Mouse (Mus musculus) embryo, embryonic 9.5 days (tissue): ENCODE results near the gene AC124502.3.
"Not testable (repeated sequence)": the region's sequence is repeated elsewhere in the genome, so short reads cannot be mapped to it uniquely, and the experiment has no call there.

ENCODE experiments used
- DNase-seq: peaks from one replicate; pipeline ENCODE4 v3.0.0-alpha.2; 2017; ENCODE audit errors: extremely low spot score

Gene AC124502.3

GRCm38 (mm10) chr19:5083961-5084833 lies 45.5 kb downstream of the AC124502.3 start:
- DNase-seq = no peak

DNA sequence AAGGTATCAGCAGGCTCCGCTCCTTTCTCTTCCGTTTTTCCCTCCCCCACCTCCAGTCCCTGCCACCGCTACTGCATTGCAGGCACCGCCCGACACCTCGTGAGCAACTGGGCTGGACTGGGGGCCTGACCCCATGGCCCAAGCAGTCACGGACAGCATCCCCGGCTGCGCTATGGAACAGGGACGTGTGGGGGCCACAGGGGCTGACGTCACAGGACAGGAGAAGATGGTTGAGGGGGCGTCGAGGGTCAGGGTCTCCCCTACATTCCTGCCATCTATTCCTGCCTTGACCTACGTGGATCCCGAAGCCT lies 46.1 kb downstream of the AC124502.3 start:
- DNase-seq = no peak

- no peak for DNase-seq
Observed at GRCm38 (mm10) chr19:5085145-5085863, 46.6 kb downstream of the AC124502.3 start, which contains the start of gene Tmem151a. TSS of gene Tmem151a (minus strand) at chr19:5085531.

DNA sequence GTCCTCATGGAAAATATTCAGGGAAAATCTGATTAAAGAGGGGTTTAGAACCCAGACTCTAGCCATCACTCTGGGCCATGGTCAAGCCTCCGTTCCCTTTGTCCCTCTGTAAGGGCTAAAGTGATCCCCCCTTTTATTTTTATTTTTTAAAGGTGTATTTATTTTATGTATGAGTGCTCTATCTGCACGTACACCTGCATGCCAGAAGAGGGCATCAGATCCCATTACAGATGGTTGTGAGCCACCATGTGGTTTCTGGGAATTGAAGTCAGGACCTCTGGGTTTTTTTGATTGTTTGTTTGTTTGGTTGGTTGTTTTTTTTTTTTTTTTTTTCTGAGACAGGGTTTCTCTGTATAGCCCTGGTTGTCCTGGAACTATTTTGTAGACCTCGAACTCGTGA lies 47.8 kb downstream of the AC124502.3 start:
- not testable (repeated sequence) for DNase-seq

DNA sequence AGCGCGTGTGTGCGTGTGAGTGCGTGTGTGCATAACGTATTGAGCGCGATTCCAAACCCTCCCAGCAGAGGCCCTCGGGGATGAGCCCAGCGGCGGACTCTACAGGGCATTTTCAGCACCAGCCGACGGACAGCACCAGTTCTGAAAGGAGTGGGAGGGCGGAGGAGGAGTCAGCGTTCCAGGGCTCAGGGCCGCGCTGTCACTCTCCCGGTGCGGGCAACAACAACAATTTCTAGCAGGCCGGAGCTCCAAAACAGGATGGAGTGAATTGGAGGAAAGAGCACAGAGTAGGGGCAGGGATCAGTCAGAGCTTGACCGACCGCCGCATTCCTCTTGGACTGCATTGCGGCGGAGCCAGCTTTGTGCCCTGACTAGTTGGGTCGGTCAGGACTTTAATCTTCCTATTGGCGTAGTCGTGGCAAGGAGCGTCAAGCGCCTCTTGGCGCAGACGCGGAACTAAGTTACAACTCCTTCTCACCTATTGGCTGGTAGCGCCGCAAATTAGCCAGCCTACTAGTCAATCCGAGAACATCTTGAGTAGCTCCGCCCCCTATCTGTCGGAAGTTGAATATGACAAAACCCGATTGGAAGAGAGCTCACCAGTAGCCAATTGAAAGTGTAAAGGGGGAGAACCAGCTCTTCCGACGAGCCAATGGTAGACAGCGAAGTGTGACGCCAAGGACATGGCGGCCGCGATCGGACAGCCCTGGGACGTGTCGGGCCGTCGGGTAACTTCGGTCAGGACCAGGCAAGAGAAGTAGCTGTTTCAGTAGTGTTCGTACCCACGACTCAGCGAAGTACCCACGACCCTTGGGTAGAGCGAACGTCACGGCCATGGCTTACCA lies 49.4 kb downstream of the AC124502.3 start, which contains the start of gene Yif1a:
Gene Yif1a (plus strand): TSS at position 655 of the 845 bp plus-strand sequence.
- peak; percentile 95 for DNase-seq

DNA sequence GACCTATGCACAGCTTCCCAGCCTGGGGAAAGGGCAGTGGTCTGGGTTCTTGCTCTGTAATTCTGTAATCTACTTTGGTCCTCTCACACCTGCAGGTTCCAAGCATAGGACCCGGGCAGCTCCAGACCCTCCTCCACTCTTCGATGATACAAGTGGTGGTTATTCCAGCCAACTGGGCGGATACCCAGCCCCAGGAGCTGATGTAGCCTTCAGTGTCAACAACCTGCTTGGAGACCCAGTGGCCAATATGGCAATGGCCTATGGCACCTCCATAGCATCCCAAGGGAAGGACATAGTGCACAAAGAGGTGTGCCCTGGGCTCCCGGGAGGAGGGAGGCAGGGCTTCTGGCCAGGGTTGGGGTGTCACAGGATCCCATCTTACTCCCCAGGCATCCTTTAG lies 50.6 kb downstream of the AC124502.3 start:
- no peak for DNase-seq

DNA sequence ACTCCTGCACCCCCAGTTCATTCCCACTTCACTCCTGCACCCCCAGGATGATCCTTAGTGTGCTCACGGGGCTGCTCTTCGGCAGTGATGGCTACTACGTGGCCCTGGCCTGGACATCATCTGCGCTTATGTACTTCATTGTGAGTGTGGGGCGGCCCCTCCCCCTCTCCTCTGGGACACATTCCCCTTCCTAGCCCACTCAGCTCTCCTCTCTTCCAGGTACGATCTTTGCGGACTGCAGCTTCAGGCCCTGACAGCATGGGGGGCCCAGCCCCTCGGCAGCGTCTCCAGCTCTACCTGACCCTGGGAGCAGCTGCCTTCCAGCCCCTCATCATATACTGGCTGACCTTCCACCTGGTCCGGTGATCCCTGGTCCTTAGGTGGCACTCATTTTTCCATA lies 53.4 kb downstream of the AC124502.3 start:
- no peak for DNase-seq

- DNase-seq = no peak
Observed at GRCm38 (mm10) chr19:5093481-5094242, 55.0 kb downstream of the AC124502.3 start.

DNA sequence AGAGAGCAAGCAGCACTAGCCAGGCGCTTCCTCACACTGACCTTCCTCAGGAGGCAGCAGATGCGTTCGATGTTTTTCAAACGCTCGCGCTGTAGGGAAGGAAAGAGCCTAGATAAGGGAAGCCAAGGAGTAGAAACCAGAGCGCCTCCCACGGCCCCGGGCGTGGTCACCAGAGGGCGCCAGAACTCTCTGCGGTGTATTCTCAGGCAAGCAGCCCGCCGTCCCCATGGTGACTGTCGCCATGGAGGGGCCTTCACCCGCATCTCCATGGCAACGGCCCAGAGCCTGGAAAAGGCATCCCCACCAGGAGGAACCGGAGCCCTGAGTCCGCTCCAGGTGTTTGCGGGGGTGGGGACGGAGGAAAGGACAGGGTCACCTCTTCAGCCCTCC lies 55.5 kb downstream of the AC124502.3 start:
- peak; percentile 96 for DNase-seq

DNA sequence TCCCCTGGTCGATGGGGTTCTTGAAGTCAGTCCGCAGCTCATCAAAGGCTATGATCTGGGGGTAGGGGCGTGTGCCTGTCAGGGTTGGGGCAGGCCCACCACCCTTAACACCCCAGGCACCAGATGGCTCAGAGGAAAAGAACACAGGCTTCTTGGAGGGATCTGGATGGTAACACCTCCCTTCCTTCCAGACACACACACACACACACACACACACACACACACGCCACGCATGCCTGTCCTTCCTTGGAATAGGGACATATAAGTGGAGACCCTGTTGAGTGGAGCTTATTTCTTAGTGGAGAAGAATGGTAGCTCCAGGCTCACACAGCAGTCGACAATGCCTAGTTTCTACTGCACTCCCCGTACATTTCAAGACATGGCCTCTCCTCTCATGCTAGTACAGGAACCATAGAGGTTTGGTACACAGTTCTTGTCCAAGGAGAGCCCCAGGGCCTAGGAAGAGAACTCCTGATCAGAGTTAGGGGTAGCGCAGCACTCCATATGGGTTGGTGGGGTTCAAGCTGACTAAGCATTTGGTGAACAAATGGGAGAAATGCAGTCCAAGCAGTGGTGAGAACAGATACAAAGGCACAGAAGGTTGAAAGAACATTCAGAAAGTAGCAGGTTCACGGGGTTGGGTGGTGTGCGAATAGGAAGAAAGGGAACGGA lies 56.2 kb downstream of the AC124502.3 start:
- no peak for DNase-seq

DNA sequence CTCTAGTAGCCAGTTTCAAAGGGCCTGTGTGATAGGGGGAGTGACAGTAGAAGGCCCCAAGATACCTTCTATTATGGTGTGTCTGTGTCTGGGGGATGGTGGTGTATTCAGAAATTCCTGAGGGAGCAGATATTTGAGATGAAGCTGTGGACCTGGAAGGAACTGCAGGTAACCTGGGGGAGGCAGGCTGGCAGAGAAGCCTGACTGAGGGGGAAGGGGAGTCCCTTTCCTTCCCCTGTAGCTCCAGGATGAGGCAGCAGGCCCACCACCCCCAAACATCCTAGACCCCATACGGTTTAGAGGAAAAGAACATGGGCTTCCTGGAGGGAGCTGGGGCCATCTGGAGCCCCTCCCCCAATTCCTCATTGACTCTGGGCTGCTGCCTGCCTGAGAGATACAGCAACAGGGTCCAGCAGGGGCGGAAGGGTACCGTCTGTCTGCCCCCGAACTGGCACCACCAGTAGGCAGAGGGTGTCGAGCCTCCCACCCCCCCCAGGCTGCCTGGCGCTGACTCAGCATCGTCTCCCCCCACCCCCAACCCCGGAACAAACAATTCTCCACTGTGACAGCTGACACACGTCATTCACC lies 57.3 kb downstream of the AC124502.3 start:
- no peak for DNase-seq

DNA sequence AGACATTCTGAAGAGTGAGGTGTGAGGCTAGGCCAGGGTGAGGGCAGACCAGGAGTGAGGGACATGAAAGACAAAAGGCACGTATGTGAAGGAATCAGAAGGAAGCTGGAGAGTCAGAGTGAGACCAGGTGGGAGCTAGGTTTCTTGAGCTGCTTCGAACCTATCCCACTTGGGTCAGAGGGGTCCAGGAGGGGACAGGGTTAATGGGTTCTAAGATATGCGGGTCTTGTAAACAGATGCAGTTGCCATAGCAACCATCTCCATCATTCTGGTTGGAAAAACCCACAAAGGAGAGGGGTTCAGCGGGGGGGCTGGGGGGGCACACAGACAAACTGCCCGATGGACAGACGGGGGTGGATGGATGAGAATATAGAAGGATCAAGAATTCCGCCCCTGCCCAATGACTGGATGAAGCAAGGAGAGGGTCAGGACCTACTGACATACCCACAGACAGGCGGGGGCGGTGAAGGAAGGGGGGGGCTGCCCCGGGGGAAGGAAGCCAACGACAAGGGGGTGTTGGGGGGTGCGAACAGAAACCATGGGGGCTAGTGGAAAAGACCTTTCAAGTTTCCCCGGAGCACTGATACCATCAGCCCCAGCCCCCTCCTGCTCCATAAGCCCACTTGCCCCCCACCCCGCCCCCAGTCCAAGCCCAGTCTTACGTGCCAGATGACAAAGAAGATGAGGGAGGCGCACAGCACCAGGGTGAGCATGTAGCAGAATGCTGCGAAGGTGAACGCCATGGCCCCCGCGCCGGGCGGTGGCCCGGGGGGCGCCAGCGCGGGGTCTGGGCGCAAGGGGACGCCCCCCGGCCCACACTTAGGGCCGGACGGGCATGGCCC lies 59.1 kb downstream of the AC124502.3 start:
- DNase-seq = peak; percentile 40

DNA sequence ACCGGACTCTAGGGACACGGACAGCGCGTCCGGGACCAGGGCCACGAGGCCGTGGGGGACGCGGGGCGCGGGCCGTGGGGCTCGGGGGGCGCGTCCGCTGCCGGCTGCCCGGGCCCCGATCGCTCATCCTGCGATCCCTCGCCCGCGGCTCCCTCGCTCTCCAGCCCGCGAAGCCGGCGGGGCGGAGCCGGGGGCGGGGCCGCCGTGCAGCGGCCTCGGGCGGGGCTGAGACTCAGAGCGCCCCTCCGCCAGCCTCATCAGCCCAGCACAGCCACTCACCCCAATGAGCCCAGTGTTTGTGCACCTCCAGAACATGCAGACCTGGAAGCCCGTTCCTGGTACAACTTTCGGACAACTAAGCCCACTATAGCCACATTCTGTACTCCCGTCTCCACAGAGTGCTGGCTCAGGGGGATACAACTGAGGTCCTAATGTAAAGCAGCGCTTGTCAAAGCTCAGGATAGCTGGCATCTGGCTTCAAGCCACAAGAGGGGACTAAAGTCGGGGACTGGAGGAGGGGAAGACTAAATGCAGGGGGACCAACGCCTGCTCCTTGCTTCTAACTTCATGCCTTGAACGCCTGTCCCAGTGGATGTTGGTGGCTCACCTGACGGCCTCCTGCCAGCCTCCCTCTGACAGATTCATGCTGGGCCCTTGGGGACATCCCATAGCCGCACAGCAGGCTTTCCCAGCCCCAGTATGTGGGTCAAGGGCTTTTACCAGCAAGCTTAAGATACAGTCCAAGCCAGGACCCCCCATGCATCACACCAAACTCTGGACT lies 59.9 kb downstream of the AC124502.3 start, which contains the start of gene Cnih2:
Gene Cnih2 (minus strand): TSS at position 159 of the 781 bp plus-strand sequence.
- DNase-seq = peak; percentile 81
